Mouse (Mus musculus): Measurements from ENCODE around the gene Ano10.

Gene Ano10

GRCm38 (mm10) chr9:122153436-122153835 lies 140.8 kb downstream of the Ano10 start:
- DNase-seq: no peak

GRCm38 (mm10) chr9:122152501-122152900 lies 141.7 kb downstream of the Ano10 start:
- no peak for DNase-seq

- no peak for DNase-seq
These were observed 142.2 kb downstream of the Ano10 start for GRCm38 (mm10) chr9:122152063-122152462.

GRCm38 (mm10) chr9:122149997-122150826 lies 144.0 kb downstream of the Ano10 start:
- DNase-seq: no peak

- no peak for DNase-seq
These were observed 145.9 kb downstream of the Ano10 start for GRCm38 (mm10) chr9:122148356-122148755.

- DNase-seq: no peak
These were observed 147.9 kb downstream of the Ano10 start for GRCm38 (mm10) chr9:122146124-122146870.

- no peak for DNase-seq
These were observed 148.5 kb downstream of the Ano10 start for GRCm38 (mm10) chr9:122145677-122146076.

GRCm38 (mm10) chr9:122144776-122145175 lies 149.4 kb downstream of the Ano10 start:
- no peak for DNase-seq

GRCm38 (mm10) chr9:122143219-122143618 lies 151.0 kb downstream of the Ano10 start:
- DNase-seq: no peak

GRCm38 (mm10) chr9:122139236-122139635 lies 155.0 kb downstream of the Ano10 start:
- no peak for DNase-seq

- no peak for DNase-seq
These were observed 155.7 kb downstream of the Ano10 start for GRCm38 (mm10) chr9:122138371-122139029.

GRCm38 (mm10) chr9:122137960-122138359 lies 156.3 kb downstream of the Ano10 start:
- no peak for DNase-seq

GRCm38 (mm10) chr9:122135885-122136170 lies 158.4 kb downstream of the Ano10 start:
- no peak for DNase-seq

GRCm38 (mm10) chr9:122135095-122135884 lies 158.9 kb downstream of the Ano10 start:
- no peak for DNase-seq

GRCm38 (mm10) chr9:122132145-122132544 lies 162.1 kb downstream of the Ano10 start:
- no peak for DNase-seq

- DNase-seq: no peak
These were observed 163.6 kb downstream of the Ano10 start for GRCm38 (mm10) chr9:122130666-122131065.

GRCm38 (mm10) chr9:122128686-122129085 lies 165.5 kb downstream of the Ano10 start:
- no peak for DNase-seq

- DNase-seq: no peak
These were observed 166.9 kb downstream of the Ano10 start for GRCm38 (mm10) chr9:122127271-122127785.

GRCm38 (mm10) chr9:122126790-122127189 lies 167.4 kb downstream of the Ano10 start:
- DNase-seq: no peak

Measured in cerebellum, adult 8-10 months (tissue).